10 mouse cellular contexts compared by ENCODE assay signal in genomic region chr17:29155355-29156135, GRCm38 (mm10). TPM values are rescaled to one million over a fixed set of nuclear protein-coding genes. Genes with fewer than 3 reads are reported as not detected.
DNase-seq lines count a peak whose midpoint lies in the region; ATAC-seq and TF ChIP-seq lines count a peak whose summit lies in the region.
"Had no signal": no experiment of that assay in that cellular context is flagged by ENCODE, and none has a peak within 500 bp of the region (broad histone marks: within the 10 kb centered on the region; RNA-seq: fewer than 3 reads in every experiment).

No protein-coding gene starts in this region.

- H3K9me3 ChIP-seq in midbrain, embryonic 11.5 days (ENCODE audit: control insufficient read depth, low read length), result no peaks in the 10 kb centered on the region
- H3K9me3 ChIP-seq: heart, embryonic 15.5 days had no signal

- 57% methylated on average over 12 of the region's 12 CpGs for WGBS in midbrain, embryonic 11.5 days

- no peak for ATAC-seq in midbrain, embryonic 11.5 days (ENCODE audit: low FRiP score)
- no peak for ATAC-seq in granulocyte monocyte progenitor cell, adult 5-6 weeks (replicated peaks; ENCODE audit: poor library complexity, severe bottlenecking)

- H3K27ac ChIP-seq in testis, adult 2 months (ENCODE audit: control insufficient read depth, insufficient read depth, low read depth, low read length), result no peak overlapping the region
- no peak overlapping the region for H3K27ac ChIP-seq in midbrain, embryonic 11.5 days (ENCODE audit: low read depth, low read length)
- H3K27ac ChIP-seq: heart, embryonic 15.5 days had no signal

- no peak overlapping the region for H3K9ac ChIP-seq in midbrain, embryonic 11.5 days (ENCODE audit: low read length)
- H3K9ac ChIP-seq: heart, embryonic 15.5 days had no signal

- TF ChIP-seq CTCF in testis, adult 2 months (IDR thresholded peaks at IDR 0.05; ENCODE audit: control insufficient read depth, insufficient read depth, insufficient replicate concordance, low read depth, low read length), result no peak

- peaks cover 17% of the 10 kb centered on the region for H3K4me1 ChIP-seq in testis, adult 2 months (ENCODE audit: control insufficient read depth, insufficient read depth, low read length)
- H3K4me1 ChIP-seq in midbrain, embryonic 11.5 days (ENCODE audit: control insufficient read depth, insufficient read depth, low read length), result peaks cover 2% of the 10 kb centered on the region; the same call in 1 of the 2 replicates

- no peak overlapping the region for H3K4me2 ChIP-seq in midbrain, embryonic 11.5 days
- H3K4me2 ChIP-seq: heart, embryonic 15.5 days had no signal

- peak; percentile 37 for DNase-seq in embryo, embryonic 10 days (ENCODE audit: low spot score)
- no peak for DNase-seq in embryo, embryonic 11 days
- DNase-seq in testis, postnatal 10 days (ENCODE audit: low spot score), result no peak
- peak; percentile 87 for DNase-seq in midbrain, embryonic 11.5 days (ENCODE audit: low spot score, missing footprints)
- peak; percentile 57 for DNase-seq in thymus, postnatal 25 days
- no peak for DNase-seq in spleen, postnatal 10 days (ENCODE audit: low spot score in 2 of 2)
- DNase-seq: layer of hippocampus, postnatal 36 days had no signal

- no peaks in the 10 kb centered on the region for H3K27me3 ChIP-seq in testis, adult 2 months (ENCODE audit: control insufficient read depth, insufficient read depth, low read length)
- no peaks in the 10 kb centered on the region for H3K27me3 ChIP-seq in midbrain, embryonic 11.5 days (ENCODE audit: control insufficient read depth, insufficient read depth, low read length)
- H3K27me3 ChIP-seq: heart, embryonic 15.5 days had no signal

- H3K36me3 ChIP-seq in testis, adult 2 months (ENCODE audit: control insufficient read depth, insufficient read depth, low read length), result no peaks in the 10 kb centered on the region
- no peaks in the 10 kb centered on the region for H3K36me3 ChIP-seq in midbrain, embryonic 11.5 days (ENCODE audit: control insufficient read depth, insufficient read depth, low read length)
- H3K36me3 ChIP-seq: heart, embryonic 15.5 days had no signal

- H3K4me3 ChIP-seq in testis, adult 2 months (ENCODE audit: control insufficient read depth, low read depth, low read length), result peak overlapping the region; percentile 79; the same call in 1 of the 2 replicates
- no peak overlapping the region for H3K4me3 ChIP-seq in midbrain, embryonic 11.5 days (ENCODE audit: low read depth, low read length)
- H3K4me3 ChIP-seq: heart, embryonic 15.5 days had no signal

- no peak for TF ChIP-seq POLR2A in testis, adult 2 months (IDR thresholded peaks at IDR 0.05; ENCODE audit: control insufficient read depth, low read depth, low read length)

RNA-seq across cellular contexts. Expression of gene Rab44, which starts 41.6 kb away (rescaled TPM):
- 2.4 TPM in 1 of 2 replicates, not detected in the other for polyA plus RNA-seq in testis, adult 2 months (2012; rRNA removed)
- polyA plus RNA-seq in midbrain, embryonic 11.5 days (2014; fragmentation: Nextera tagmentation; extraction: Ambion mirVana), result 0.22 and 0.44 TPM in 2 replicates
- 318 and 350 TPM in 2 replicates for total RNA-seq in granulocyte monocyte progenitor cell, adult 5-6 weeks (2014; fragmentation: Nextera tagmentation)
- total RNA-seq in granulocyte monocyte progenitor cell, adult 5-6 weeks (2017), result 315 and 369 TPM in 2 replicates
- total RNA-seq: layer of hippocampus, postnatal 36 days had no signal

Comparison
In these comparisons a context has a peak if more than half of its experiments do, and no peak if none do; other contexts are left out.
1. DNase-seq: peak in embryo, embryonic 10 days (single experiment), midbrain, embryonic 11.5 days (single experiment) and thymus, postnatal 25 days (single experiment); none in embryo, embryonic 11 days (single experiment), testis, postnatal 10 days (single experiment) and spleen, postnatal 10 days (0 of 2).